Mouse (Mus musculus): ENCODE measurements around the gene Olfr1277.

GRCm38 (mm10) chr2:111313717-111314116 is 39.8 kb upstream of the Olfr1277 start, which contains the start of gene Olfr1280:
- no peak for TF ChIP-seq POLR2A (IDR thresholded peaks at IDR 0.05; ENCODE audit: borderline replicate concordance, control insufficient read depth, low read depth, low read length)
- TF ChIP-seq CTCF (IDR thresholded peaks at IDR 0.05; ENCODE audit: control insufficient read depth, insufficient read depth, low read length): no peak

All from bone marrow, adult 2 months (tissue).